Mouse (Mus musculus) spleen, adult 2 months (tissue): ENCODE measurements around the gene Sf1. TPM values are rescaled to one million over a fixed set of nuclear protein-coding genes. Genes with fewer than 3 reads are reported as not detected.

ENCODE experiments used
- DNase-seq, 2 experiments: peaks; one replicate each; pipeline versions ENCODE4 v3.0.0 to v3.0.0-alpha.2; 2012 to 2021; ENCODE audit warnings: low spot score in 2 of 2, low read depth in 1 of 2
- H3K27ac ChIP-seq: fragments of 200-500 bp; 2 replicates; pipeline ENCODE4 v1.5.1; 2012; ENCODE audit warnings: low read length, inconsistent platforms; ENCODE audit not compliant: insufficient read depth
- H3K27me3 ChIP-seq: fragments of 200-500 bp; 2 replicates; pipeline ENCODE4 v1.6.1; 2012; ENCODE audit warnings: mild to moderate bottlenecking, moderate library complexity, low read length, inconsistent platforms; ENCODE audit not compliant: control insufficient read depth, insufficient read depth
- H3K36me3 ChIP-seq: fragments of 200-500 bp; 2 replicates; pipeline ENCODE4 v1.6.1; 2012; ENCODE audit warnings: mild to moderate bottlenecking, low read length, inconsistent platforms; ENCODE audit not compliant: control insufficient read depth, insufficient read depth
- H3K4me1 ChIP-seq: fragments of 200-500 bp; 2 replicates; pipeline ENCODE4 v1.6.1; 2011; ENCODE audit warnings: inconsistent platforms; ENCODE audit not compliant: control insufficient read depth, insufficient read depth, insufficient read length
- H3K4me3 ChIP-seq: fragments of 200-500 bp; 2 replicates; pipeline ENCODE4 v1.5.1; 2011; ENCODE audit warnings: mild to moderate bottlenecking, inconsistent platforms; ENCODE audit not compliant: insufficient read depth, insufficient read length; ENCODE audit errors: extremely low read depth
- CTCF ChIP-seq: fragments of 200-500 bp; IDR thresholded peaks from 2 replicates; pipeline ENCODE4 v1.5.1; 2011; ENCODE audit warnings: mild to moderate bottlenecking, inconsistent platforms; ENCODE audit not compliant: insufficient read depth, insufficient read length, insufficient replicate concordance; ENCODE audit errors: extremely low read depth
- POLR2A ChIP-seq: fragments of 200-500 bp; IDR thresholded peaks from 2 replicates; pipeline ENCODE4 v1.6.1; 2011; ENCODE audit warnings: low read depth, low read length, inconsistent platforms
- WGBS: fragments of 180-500 bp; shearing (Covaris S2); methylation state at CpG from one replicate; pipeline ENCODE4 v1.1.7; 2018; 5-methylcytosine and 5-hydroxymethylcytosine counted together
- polyA plus RNA-seq: library from polyadenylated mRNA; depleted of rRNA; stranded (reverse); fragments of >200 nt; gene quantifications from 2 replicates; pipeline ENCODE4 v1.2.3, GENCODE M21; 2012

Gene Sf1
- polyA plus RNA-seq, 1 experiment, result 177 TPM

- TF ChIP-seq CTCF (no peak), POLR2A (no peak)
- Histone ChIP-seq H3K27me3 (no peaks in the 10 kb centered on the region), H3K27ac (no peak overlapping the region), H3K4me1 (no peaks in the 10 kb centered on the region), H3K36me3 (peaks cover 2% of the 10 kb centered on the region; the same call in 1 of the 2 replicates), H3K4me3 (no peak overlapping the region)
- WGBS, result 91% methylated on average over 9 of the region's 9 CpGs
- no peak for DNase-seq
These were observed 38.7 kb upstream of the Sf1 start for GRCm38 (mm10) chr19:6324751-6325150.

- Histone ChIP-seq H3K27me3 (no peaks in the 10 kb centered on the region), H3K27ac (peak overlapping the region; percentile 27; the same call in 1 of the 2 replicates), H3K36me3 (no peaks in the 10 kb centered on the region), H3K4me1 (peaks cover 16% of the 10 kb centered on the region; the same call in 1 of the 2 replicates), H3K4me3 (no peak overlapping the region)
- 4% methylated on average over 5 of the region's 5 CpGs for WGBS
- TF ChIP-seq CTCF, result no peak
- TF ChIP-seq POLR2A, result no peak
- DNase-seq, result no peak
These were observed 32.3 kb upstream of the Sf1 start for GRCm38 (mm10) chr19:6331178-6331577.

DNA sequence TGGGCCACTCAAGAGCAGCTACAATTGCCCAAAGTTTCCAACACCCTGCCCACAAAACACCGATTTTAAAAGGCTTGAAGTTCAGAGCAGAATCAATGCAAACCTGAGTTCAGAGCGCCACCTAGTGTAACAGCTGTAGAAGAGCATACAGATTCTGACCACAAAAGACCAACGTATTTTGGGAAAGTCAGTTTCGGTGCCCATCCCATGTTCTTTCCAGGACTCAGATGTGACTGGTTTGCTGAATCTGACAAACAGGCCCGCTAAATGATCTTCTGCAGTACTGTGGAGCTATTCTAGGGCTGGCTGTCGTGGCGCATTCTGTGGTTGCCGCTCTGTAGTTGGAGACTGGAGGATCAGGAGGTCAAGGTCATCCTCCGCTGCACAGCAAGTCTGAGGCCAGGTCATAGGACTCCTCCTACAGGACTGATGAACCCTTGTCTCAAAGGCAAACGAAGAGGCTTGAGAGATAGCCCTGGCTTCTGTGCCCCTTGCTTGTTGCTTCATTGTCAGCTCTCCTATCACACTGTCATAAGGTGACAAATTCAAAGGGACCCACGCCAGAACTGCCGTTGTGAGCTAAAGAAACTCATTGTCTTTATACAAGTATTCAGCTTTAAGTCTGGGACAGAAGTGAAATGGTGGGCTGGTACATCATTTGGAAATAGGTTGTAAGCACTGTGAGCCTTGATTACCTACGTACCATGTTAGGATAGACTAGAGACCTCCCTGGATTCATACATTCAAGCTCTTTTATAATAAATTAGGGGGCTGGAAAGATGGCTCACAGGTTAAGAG, 31.6 kb upstream of the Sf1 start:
- H3K4me3 ChIP-seq, result no peak overlapping the region
- WGBS, result 23% methylated on average over 13 of the region's 13 CpGs
- no peaks in the 10 kb centered on the region for H3K36me3 ChIP-seq
- H3K27me3 ChIP-seq, result no peaks in the 10 kb centered on the region
- peak; percentile 58 to 67 for DNase-seq
- peaks cover 19% of the 10 kb centered on the region; the same call in 1 of the 2 replicates for H3K4me1 ChIP-seq
- TF ChIP-seq CTCF (peak; percentile 65; the same call in 1 of the 2 replicates), POLR2A (no peak)
- H3K27ac ChIP-seq, result peak overlapping the region; percentile 27; the same call in 1 of the 2 replicates

GRCm38 (mm10) chr19:6333761-6334595, 29.5 kb upstream of the Sf1 start:
- no peak for TF ChIP-seq CTCF
- no peak for TF ChIP-seq POLR2A
- peak overlapping the region; percentile 25; the same call in 1 of the 2 replicates for H3K4me3 ChIP-seq
- DNase-seq, result no peak
- peaks cover 19% of the 10 kb centered on the region; the same call in 1 of the 2 replicates for H3K4me1 ChIP-seq
- WGBS, result 70% methylated on average over 9 of the region's 9 CpGs
- H3K27me3 ChIP-seq, result no peaks in the 10 kb centered on the region
- peaks cover 6% of the 10 kb centered on the region for H3K36me3 ChIP-seq
- peak overlapping the region; percentile 50 for H3K27ac ChIP-seq

DNA sequence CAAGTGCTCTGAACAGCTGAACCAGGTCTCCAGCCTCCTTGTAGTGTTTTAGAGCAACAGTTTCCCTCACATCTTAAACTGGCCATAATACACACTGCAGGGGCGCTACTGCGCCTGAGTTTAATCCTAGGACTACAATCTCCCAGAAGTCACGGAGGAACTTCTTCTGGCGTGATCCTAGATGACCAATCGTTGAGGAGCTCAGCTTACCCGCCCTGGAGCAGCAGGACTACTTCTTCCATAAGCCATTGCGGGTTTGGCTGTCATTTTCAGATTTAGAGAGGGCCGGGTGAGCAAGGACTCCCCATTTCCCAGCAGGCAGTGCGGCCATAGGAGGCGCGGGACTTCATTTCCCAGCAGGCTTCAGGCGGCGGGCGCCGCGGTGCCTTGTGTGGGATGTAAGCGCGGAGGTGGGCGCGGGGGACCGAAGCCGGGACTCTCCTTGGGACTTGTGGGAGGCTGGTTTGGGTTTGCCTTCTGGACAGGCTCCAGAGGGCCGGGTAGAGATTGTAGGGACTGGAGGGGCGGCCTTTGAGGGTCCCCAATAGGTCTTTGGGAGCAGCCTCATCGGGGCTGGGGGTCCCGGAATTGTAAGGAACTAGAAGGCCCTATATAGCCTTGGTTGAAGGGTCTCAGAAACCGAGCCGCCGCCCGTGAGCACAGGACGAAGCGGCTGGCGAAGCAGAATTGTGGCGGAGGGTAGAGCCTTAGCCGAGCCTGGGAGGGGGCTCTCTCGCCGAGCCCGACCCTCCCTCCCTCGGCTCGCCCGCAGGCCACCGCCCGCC, 28.6 kb upstream of the Sf1 start, which contains the start of gene Men1:
Gene Men1 (plus strand): TSS at position 307 of the 785 bp plus-strand sequence.
- peak within 1 kb of the TSS; percentile 69 for H3K4me3 ChIP-seq
- no peaks in the 10 kb centered on the region for H3K27me3 ChIP-seq
- H3K27ac ChIP-seq, result peak within 1 kb of the TSS; percentile 50
- WGBS, result under 1% methylated on average over 40 of the region's 43 CpGs
- peaks cover 19% of the 10 kb centered on the region; the same call in 1 of the 2 replicates for H3K4me1 ChIP-seq
- DNase-seq, result peak; percentile 79 to 91
- H3K36me3 ChIP-seq, result peaks cover 6% of the 10 kb centered on the region
- peak; percentile 10; the same call in 1 of the 2 replicates for TF ChIP-seq POLR2A
- no peak for TF ChIP-seq CTCF

GRCm38 (mm10) chr19:6335458-6335827, 28.0 kb upstream of the Sf1 start:
- peak overlapping the region; percentile 69 for H3K4me3 ChIP-seq
- H3K36me3 ChIP-seq, result peaks cover 6% of the 10 kb centered on the region
- no peaks in the 10 kb centered on the region for H3K27me3 ChIP-seq
- WGBS, result 2% methylated on average over 25 of the region's 25 CpGs
- no peak for TF ChIP-seq CTCF
- TF ChIP-seq POLR2A, result no peak
- no peak overlapping the region for H3K27ac ChIP-seq
- peaks cover 23% of the 10 kb centered on the region; the same call in 1 of the 2 replicates for H3K4me1 ChIP-seq
- no peak for DNase-seq
